Mouse (Mus musculus) testis, postnatal 14 days (tissue): ENCODE results near the gene Chil4.
"Not testable (repeated sequence)": the region's sequence is repeated elsewhere in the genome, so short reads cannot be mapped to it uniquely, and the experiment has no call there.

ENCODE experiments used
- DNase-seq: peaks from one replicate; pipeline ENCODE4 v3.0.0; 2021; ENCODE audit warnings: low spot score

Gene Chil4

GRCm38 (mm10) chr3:106219407-106219806 is at the start of gene Chil4:
Gene Chil4, minus strand, starts transcription at chr3:106219507.
- no peak for DNase-seq

GRCm38 (mm10) chr3:106265854-106266253 is 46.5 kb upstream of the Chil4 start:
- DNase-seq: no peak

- DNase-seq: no peak
These were observed 45.5 kb upstream of the Chil4 start for GRCm38 (mm10) chr3:106264854-106265253.

- DNase-seq: not testable (repeated sequence)
These were observed 37.8 kb upstream of the Chil4 start for GRCm38 (mm10) chr3:106257076-106257475.

GRCm38 (mm10) chr3:106252719-106253118 is 33.4 kb upstream of the Chil4 start:
- no peak for DNase-seq

- not testable (repeated sequence) for DNase-seq
These were observed 31.6 kb upstream of the Chil4 start for GRCm38 (mm10) chr3:106250763-106251399.

GRCm38 (mm10) chr3:106247369-106247768 is 28.1 kb upstream of the Chil4 start:
- not testable (repeated sequence) for DNase-seq

GRCm38 (mm10) chr3:106240210-106240609 is 20.9 kb upstream of the Chil4 start:
- not testable (repeated sequence) for DNase-seq

GRCm38 (mm10) chr3:106239196-106239791 is 20.0 kb upstream of the Chil4 start:
- no peak for DNase-seq

GRCm38 (mm10) chr3:106223391-106223790 is 4.1 kb upstream of the Chil4 start:
- DNase-seq: not testable (repeated sequence)

- DNase-seq: no peak
These were observed 2.4 kb upstream of the Chil4 start for GRCm38 (mm10) chr3:106221625-106222265.

GRCm38 (mm10) chr3:106218284-106218954 is 888 bp downstream of the Chil4 start:
- not testable (repeated sequence) for DNase-seq

- DNase-seq: not testable (repeated sequence)
These were observed 21.3 kb downstream of the Chil4 start for GRCm38 (mm10) chr3:106198030-106198429.

GRCm38 (mm10) chr3:106197246-106197645 is 22.1 kb downstream of the Chil4 start:
- DNase-seq: not testable (repeated sequence)

GRCm38 (mm10) chr3:106196276-106196675 is 23.0 kb downstream of the Chil4 start:
- DNase-seq: no peak

GRCm38 (mm10) chr3:106195486-106195885 is 23.8 kb downstream of the Chil4 start:
- DNase-seq: no peak

GRCm38 (mm10) chr3:106187991-106188390 is 31.3 kb downstream of the Chil4 start:
- DNase-seq: no peak

GRCm38 (mm10) chr3:106177509-106178189 is 41.7 kb downstream of the Chil4 start:
- no peak for DNase-seq

- DNase-seq: not testable (repeated sequence)
These were observed 44.3 kb downstream of the Chil4 start for GRCm38 (mm10) chr3:106174971-106175370.

GRCm38 (mm10) chr3:106172506-106172905 is 46.8 kb downstream of the Chil4 start:
- DNase-seq: not testable (repeated sequence)

- DNase-seq: no peak
These were observed 48.1 kb downstream of the Chil4 start for GRCm38 (mm10) chr3:106171135-106171731.
